Mouse (Mus musculus): Measurements from ENCODE around the gene Gpd2. TPM values are rescaled to one million over a fixed set of nuclear protein-coding genes. Genes with fewer than 3 reads are reported as not detected.
A peak's percentile ranks its signal among the peaks of the same experiment; 100 is the strongest.

The Gpd2 gene
- polyA plus RNA-seq, 1 experiment from 2014 or later, result 14.7 TPM

- no peaks in the 10 kb centered on the region for H3K9me3 ChIP-seq (ENCODE audit: control insufficient read depth, low read length)
- H3K27me3 ChIP-seq (replicated peaks; ENCODE audit: control insufficient read depth, insufficient read depth, low read length), result no peaks in the 10 kb centered on the region
- peak overlapping the region; percentile 73 for H3K4me3 ChIP-seq (ENCODE audit: low read depth, low read length)
- 0 out of 2 replicates have a peak, but pooled peaks have one; percentile 10 for ATAC-seq (ENCODE audit: low read depth)
- H3K27ac ChIP-seq (replicated peaks; ENCODE audit: low read depth, low read length), result peak overlapping the region; percentile 81
- H3K9ac ChIP-seq (ENCODE audit: low read depth, low read length), result peak overlapping the region; percentile 90
- H3K4me1 ChIP-seq (ENCODE audit: control insufficient read depth, insufficient read depth, low read length), result no peaks in the 10 kb centered on the region; the same call in 1 of the 2 replicates
- H3K4me2 ChIP-seq (ENCODE audit: low read depth, low read length), result peak overlapping the region; percentile 95
- H3K36me3 ChIP-seq (ENCODE audit: control insufficient read depth, insufficient read depth, low read length), result no peaks in the 10 kb centered on the region
- DNase-seq (ENCODE audit: low spot score), result peak; percentile 29
- WGBS, result 4% methylated on average over 17 of the region's 17 CpGs
Observed at GRCm38 (mm10) chr2:57238614-57239165, 1.3 kb downstream of the Gpd2 start.

GRCm38 (mm10) chr2:57239356-57239755 lies 1.9 kb downstream of the Gpd2 start:
- Histone ChIP-seq H3K4me2 (ENCODE audit: low read depth, low read length) (peak overlapping the region; percentile 95), H3K27ac (replicated peaks; ENCODE audit: low read depth, low read length) (no peak overlapping the region), H3K4me1 (ENCODE audit: control insufficient read depth, insufficient read depth, low read length) (no peaks in the 10 kb centered on the region; the same call in 1 of the 2 replicates), H3K9me3 (ENCODE audit: control insufficient read depth, low read length) (no peaks in the 10 kb centered on the region), H3K27me3 (replicated peaks; ENCODE audit: control insufficient read depth, insufficient read depth, low read length) (no peaks in the 10 kb centered on the region), H3K9ac (ENCODE audit: low read depth, low read length) (no peak overlapping the region; the same call in 1 of the 2 replicates), H3K36me3 (ENCODE audit: control insufficient read depth, insufficient read depth, low read length) (no peaks in the 10 kb centered on the region), H3K4me3 (ENCODE audit: low read depth, low read length) (peak overlapping the region; percentile 73; the same call in 1 of the 2 replicates)
- no peak for ATAC-seq (ENCODE audit: low read depth)
- 20% methylated on average over 2 of the region's 2 CpGs for WGBS
- no peak for DNase-seq (ENCODE audit: low spot score)

GRCm38 (mm10) chr2:57243987-57244386 lies 6.6 kb downstream of the Gpd2 start:
- Histone ChIP-seq H3K4me1 (ENCODE audit: control insufficient read depth, insufficient read depth, low read length) (no peaks in the 10 kb centered on the region), H3K27ac (replicated peaks; ENCODE audit: low read depth, low read length) (no peak overlapping the region), H3K27me3 (replicated peaks; ENCODE audit: control insufficient read depth, insufficient read depth, low read length) (no peaks in the 10 kb centered on the region), H3K4me2 (ENCODE audit: low read depth, low read length) (no peak overlapping the region), H3K36me3 (ENCODE audit: control insufficient read depth, insufficient read depth, low read length) (no peaks in the 10 kb centered on the region), H3K9ac (ENCODE audit: low read depth, low read length) (no peak overlapping the region), H3K9me3 (ENCODE audit: control insufficient read depth, low read length) (no peaks in the 10 kb centered on the region), H3K4me3 (ENCODE audit: low read depth, low read length) (no peak overlapping the region)
- whole genome bisulfite sequencing, result 75% methylated on average over 5 of the region's 5 CpGs
- ATAC-seq (ENCODE audit: low read depth) (no peak), DNase-seq (ENCODE audit: low spot score) (no peak)

GRCm38 (mm10) chr2:57245721-57246328 lies 8.4 kb downstream of the Gpd2 start:
- Histone ChIP-seq H3K9me3 (ENCODE audit: control insufficient read depth, low read length) (no peaks in the 10 kb centered on the region), H3K4me3 (ENCODE audit: low read depth, low read length) (no peak overlapping the region), H3K27me3 (replicated peaks; ENCODE audit: control insufficient read depth, insufficient read depth, low read length) (no peaks in the 10 kb centered on the region), H3K27ac (replicated peaks; ENCODE audit: low read depth, low read length) (no peak overlapping the region), H3K4me1 (ENCODE audit: control insufficient read depth, insufficient read depth, low read length) (no peaks in the 10 kb centered on the region), H3K9ac (ENCODE audit: low read depth, low read length) (no peak overlapping the region), H3K4me2 (ENCODE audit: low read depth, low read length) (no peak overlapping the region), H3K36me3 (ENCODE audit: control insufficient read depth, insufficient read depth, low read length) (no peaks in the 10 kb centered on the region)
- DNase-seq (ENCODE audit: low spot score) (no peak), ATAC-seq (ENCODE audit: low read depth) (no peak)
- WGBS, result 81% methylated on average over 6 of the region's 6 CpGs

GRCm38 (mm10) chr2:57250113-57250512 lies 12.7 kb downstream of the Gpd2 start:
- DNase-seq (ENCODE audit: low spot score) (no peak), ATAC-seq (ENCODE audit: low read depth) (no peak)
- Histone ChIP-seq H3K9ac (ENCODE audit: low read depth, low read length) (no peak overlapping the region), H3K4me3 (ENCODE audit: low read depth, low read length) (no peak overlapping the region), H3K4me1 (ENCODE audit: control insufficient read depth, insufficient read depth, low read length) (no peaks in the 10 kb centered on the region), H3K9me3 (ENCODE audit: control insufficient read depth, low read length) (no peaks in the 10 kb centered on the region), H3K27ac (replicated peaks; ENCODE audit: low read depth, low read length) (no peak overlapping the region), H3K4me2 (ENCODE audit: low read depth, low read length) (no peak overlapping the region), H3K27me3 (replicated peaks; ENCODE audit: control insufficient read depth, insufficient read depth, low read length) (no peaks in the 10 kb centered on the region), H3K36me3 (ENCODE audit: control insufficient read depth, insufficient read depth, low read length) (no peaks in the 10 kb centered on the region)
- 95% methylated on average over 3 of the region's 3 CpGs for WGBS

GRCm38 (mm10) chr2:57251636-57252317 lies 14.3 kb downstream of the Gpd2 start:
- ATAC-seq (ENCODE audit: low read depth) (no peak), DNase-seq (ENCODE audit: low spot score) (no peak)
- Histone ChIP-seq H3K4me1 (ENCODE audit: control insufficient read depth, insufficient read depth, low read length) (no peaks in the 10 kb centered on the region), H3K27ac (replicated peaks; ENCODE audit: low read depth, low read length) (no peak overlapping the region), H3K36me3 (ENCODE audit: control insufficient read depth, insufficient read depth, low read length) (no peaks in the 10 kb centered on the region), H3K9ac (ENCODE audit: low read depth, low read length) (no peak overlapping the region), H3K9me3 (ENCODE audit: control insufficient read depth, low read length) (no peaks in the 10 kb centered on the region), H3K4me2 (ENCODE audit: low read depth, low read length) (no peak overlapping the region), H3K4me3 (ENCODE audit: low read depth, low read length) (no peak overlapping the region), H3K27me3 (replicated peaks; ENCODE audit: control insufficient read depth, insufficient read depth, low read length) (no peaks in the 10 kb centered on the region)
- 89% methylated on average over 13 of the region's 13 CpGs for WGBS

GRCm38 (mm10) chr2:57252542-57253301 lies 15.3 kb downstream of the Gpd2 start:
- H3K27me3 ChIP-seq (replicated peaks; ENCODE audit: control insufficient read depth, insufficient read depth, low read length), result no peaks in the 10 kb centered on the region
- no peaks in the 10 kb centered on the region for H3K4me1 ChIP-seq (ENCODE audit: control insufficient read depth, insufficient read depth, low read length)
- ATAC-seq (ENCODE audit: low read depth) (no peak), DNase-seq (ENCODE audit: low spot score) (no peak)
- 77% methylated on average over 10 of the region's 10 CpGs for WGBS
- no peak overlapping the region for H3K4me3 ChIP-seq (ENCODE audit: low read depth, low read length)
- H3K9me3 ChIP-seq (ENCODE audit: control insufficient read depth, low read length), result no peaks in the 10 kb centered on the region
- H3K9ac ChIP-seq (ENCODE audit: low read depth, low read length), result no peak overlapping the region
- no peak overlapping the region for H3K27ac ChIP-seq (replicated peaks; ENCODE audit: low read depth, low read length)
- H3K36me3 ChIP-seq (ENCODE audit: control insufficient read depth, insufficient read depth, low read length), result no peaks in the 10 kb centered on the region
- no peak overlapping the region for H3K4me2 ChIP-seq (ENCODE audit: low read depth, low read length)

GRCm38 (mm10) chr2:57254267-57254666 lies 16.8 kb downstream of the Gpd2 start:
- Histone ChIP-seq H3K4me3 (ENCODE audit: low read depth, low read length) (no peak overlapping the region), H3K4me1 (ENCODE audit: control insufficient read depth, insufficient read depth, low read length) (no peaks in the 10 kb centered on the region), H3K9me3 (ENCODE audit: control insufficient read depth, low read length) (no peaks in the 10 kb centered on the region), H3K27ac (replicated peaks; ENCODE audit: low read depth, low read length) (no peak overlapping the region), H3K27me3 (replicated peaks; ENCODE audit: control insufficient read depth, insufficient read depth, low read length) (no peaks in the 10 kb centered on the region), H3K4me2 (ENCODE audit: low read depth, low read length) (no peak overlapping the region), H3K36me3 (ENCODE audit: control insufficient read depth, insufficient read depth, low read length) (no peaks in the 10 kb centered on the region), H3K9ac (ENCODE audit: low read depth, low read length) (no peak overlapping the region)
- 85% methylated on average over 4 of the region's 4 CpGs for WGBS
- no peak for DNase-seq (ENCODE audit: low spot score)
- no peak for ATAC-seq (ENCODE audit: low read depth)
